Mouse (Mus musculus): ENCODE data around the gene Smlr1. TPM values are rescaled to one million over a fixed set of nuclear protein-coding genes. Genes with fewer than 3 reads are reported as not detected.

Gene Smlr1
- polyA plus RNA-seq, 1 experiment from 2014 or later: not detected

- no peaks in the 10 kb centered on the region for H3K27me3 ChIP-seq (ENCODE audit: control insufficient read depth, insufficient read depth, low read length)
- DNase-seq (no peak), ATAC-seq (ENCODE audit: low FRiP score, low TSS enrichment) (no peak)
- H3K36me3 ChIP-seq (ENCODE audit: control insufficient read depth, insufficient read depth, low read length): no peaks in the 10 kb centered on the region
- no peak overlapping the region for H3K27ac ChIP-seq (replicated peaks; ENCODE audit: low read depth, low read length)
- H3K4me1 ChIP-seq (ENCODE audit: control insufficient read depth, insufficient read depth, low read length): no peaks in the 10 kb centered on the region
- H3K9me3 ChIP-seq (ENCODE audit: control insufficient read depth, low read length): no peaks in the 10 kb centered on the region
- H3K4me3 ChIP-seq (replicated peaks; ENCODE audit: low read depth, low read length): no peak overlapping the region
- H3K4me2 ChIP-seq (ENCODE audit: low read length): no peak overlapping the region
- WGBS: 90% methylated on average over 1 of the region's 1 CpGs
- no peak overlapping the region for H3K9ac ChIP-seq (replicated peaks; ENCODE audit: low read length)
These were observed 2.7 kb upstream of the Smlr1 start for GRCm38 (mm10) chr10:25538738-25539137.

GRCm38 (mm10) chr10:25536621-25537020 is 554 bp upstream of the Smlr1 start:
- no peak for ATAC-seq (ENCODE audit: low FRiP score, low TSS enrichment)
- Histone ChIP-seq H3K4me3 (replicated peaks; ENCODE audit: low read depth, low read length) (no peak overlapping the region), H3K4me1 (ENCODE audit: control insufficient read depth, insufficient read depth, low read length) (no peaks in the 10 kb centered on the region), H3K36me3 (ENCODE audit: control insufficient read depth, insufficient read depth, low read length) (no peaks in the 10 kb centered on the region), H3K27ac (replicated peaks; ENCODE audit: low read depth, low read length) (no peak overlapping the region), H3K27me3 (ENCODE audit: control insufficient read depth, insufficient read depth, low read length) (no peaks in the 10 kb centered on the region), H3K4me2 (ENCODE audit: low read length) (no peak overlapping the region), H3K9me3 (ENCODE audit: control insufficient read depth, low read length) (no peaks in the 10 kb centered on the region), H3K9ac (replicated peaks; ENCODE audit: low read length) (no peak overlapping the region)
- no peak for DNase-seq
- WGBS: 93% methylated on average over 6 of the region's 6 CpGs

GRCm38 (mm10) chr10:25534467-25534866 is 1.6 kb downstream of the Smlr1 start:
- no peak overlapping the region for H3K4me3 ChIP-seq (replicated peaks; ENCODE audit: low read depth, low read length)
- DNase-seq: no peak
- no peaks in the 10 kb centered on the region for H3K27me3 ChIP-seq (ENCODE audit: control insufficient read depth, insufficient read depth, low read length)
- no peak for ATAC-seq (ENCODE audit: low FRiP score, low TSS enrichment)
- 88% methylated on average over 5 of the region's 5 CpGs for WGBS
- no peaks in the 10 kb centered on the region for H3K36me3 ChIP-seq (ENCODE audit: control insufficient read depth, insufficient read depth, low read length)
- no peak overlapping the region for H3K27ac ChIP-seq (replicated peaks; ENCODE audit: low read depth, low read length)
- no peak overlapping the region for H3K9ac ChIP-seq (replicated peaks; ENCODE audit: low read length)
- no peak overlapping the region for H3K4me2 ChIP-seq (ENCODE audit: low read length)
- H3K9me3 ChIP-seq (ENCODE audit: control insufficient read depth, low read length): no peaks in the 10 kb centered on the region
- H3K4me1 ChIP-seq (ENCODE audit: control insufficient read depth, insufficient read depth, low read length): no peaks in the 10 kb centered on the region

GRCm38 (mm10) chr10:25533513-25534246 is 2.4 kb downstream of the Smlr1 start:
- no peak for ATAC-seq (ENCODE audit: low FRiP score, low TSS enrichment)
- WGBS: 90% methylated on average over 9 of the region's 9 CpGs
- no peak for DNase-seq

GRCm38 (mm10) chr10:25533105-25533504 is 3.0 kb downstream of the Smlr1 start:
- Histone ChIP-seq H3K27me3 (ENCODE audit: control insufficient read depth, insufficient read depth, low read length) (no peaks in the 10 kb centered on the region), H3K4me1 (ENCODE audit: control insufficient read depth, insufficient read depth, low read length) (no peaks in the 10 kb centered on the region), H3K27ac (replicated peaks; ENCODE audit: low read depth, low read length) (no peak overlapping the region), H3K4me2 (ENCODE audit: low read length) (no peak overlapping the region), H3K9ac (replicated peaks; ENCODE audit: low read length) (no peak overlapping the region), H3K9me3 (ENCODE audit: control insufficient read depth, low read length) (no peaks in the 10 kb centered on the region), H3K4me3 (replicated peaks; ENCODE audit: low read depth, low read length) (no peak overlapping the region), H3K36me3 (ENCODE audit: control insufficient read depth, insufficient read depth, low read length) (no peaks in the 10 kb centered on the region)
- DNase-seq (no peak), ATAC-seq (ENCODE audit: low FRiP score, low TSS enrichment) (no peak)
- 92% methylated on average over 2 of the region's 2 CpGs for WGBS

More at GRCm38 (mm10) chr10:25533513-25534246, 2.4 kb downstream of the Smlr1 start:
- H3K9ac ChIP-seq (replicated peaks; ENCODE audit: low read length): no peak overlapping the region
- H3K36me3 ChIP-seq (ENCODE audit: control insufficient read depth, insufficient read depth, low read length): no peaks in the 10 kb centered on the region
- H3K27ac ChIP-seq (replicated peaks; ENCODE audit: low read depth, low read length): no peak overlapping the region
- no peaks in the 10 kb centered on the region for H3K4me1 ChIP-seq (ENCODE audit: control insufficient read depth, insufficient read depth, low read length)
- H3K27me3 ChIP-seq (ENCODE audit: control insufficient read depth, insufficient read depth, low read length): no peaks in the 10 kb centered on the region
- no peak overlapping the region for H3K4me2 ChIP-seq (ENCODE audit: low read length)
- H3K4me3 ChIP-seq (replicated peaks; ENCODE audit: low read depth, low read length): no peak overlapping the region
- no peaks in the 10 kb centered on the region for H3K9me3 ChIP-seq (ENCODE audit: control insufficient read depth, low read length)

GRCm38 (mm10) chr10:25531335-25531734 is 4.7 kb downstream of the Smlr1 start:
- H3K4me1 ChIP-seq (ENCODE audit: control insufficient read depth, insufficient read depth, low read length): no peaks in the 10 kb centered on the region
- no peak overlapping the region for H3K27ac ChIP-seq (replicated peaks; ENCODE audit: low read depth, low read length)
- H3K36me3 ChIP-seq (ENCODE audit: control insufficient read depth, insufficient read depth, low read length): no peaks in the 10 kb centered on the region
- H3K4me2 ChIP-seq (ENCODE audit: low read length): no peak overlapping the region
- no peak overlapping the region for H3K4me3 ChIP-seq (replicated peaks; ENCODE audit: low read depth, low read length)
- no peak for DNase-seq
- H3K9me3 ChIP-seq (ENCODE audit: control insufficient read depth, low read length): no peaks in the 10 kb centered on the region
- ATAC-seq (ENCODE audit: low FRiP score, low TSS enrichment): no peak
- no peak overlapping the region for H3K9ac ChIP-seq (replicated peaks; ENCODE audit: low read length)
- H3K27me3 ChIP-seq (ENCODE audit: control insufficient read depth, insufficient read depth, low read length): no peaks in the 10 kb centered on the region
- WGBS: 84% methylated on average over 13 of the region's 13 CpGs

- Histone ChIP-seq H3K27ac (replicated peaks; ENCODE audit: low read depth, low read length) (no peak overlapping the region), H3K9ac (replicated peaks; ENCODE audit: low read length) (no peak overlapping the region), H3K36me3 (ENCODE audit: control insufficient read depth, insufficient read depth, low read length) (no peaks in the 10 kb centered on the region), H3K4me2 (ENCODE audit: low read length) (no peak overlapping the region), H3K4me1 (ENCODE audit: control insufficient read depth, insufficient read depth, low read length) (no peaks in the 10 kb centered on the region), H3K9me3 (ENCODE audit: control insufficient read depth, low read length) (no peaks in the 10 kb centered on the region), H3K4me3 (replicated peaks; ENCODE audit: low read depth, low read length) (no peak overlapping the region), H3K27me3 (ENCODE audit: control insufficient read depth, insufficient read depth, low read length) (no peaks in the 10 kb centered on the region)
- DNase-seq: no peak
- WGBS: 93% methylated on average over 3 of the region's 3 CpGs
- no peak for ATAC-seq (ENCODE audit: low FRiP score, low TSS enrichment)
These were observed 8.9 kb downstream of the Smlr1 start for GRCm38 (mm10) chr10:25527126-25527525.

- WGBS: 92% methylated on average over 4 of the region's 4 CpGs
- no peak for ATAC-seq (ENCODE audit: low FRiP score, low TSS enrichment)
These were observed 9.4 kb downstream of the Smlr1 start for GRCm38 (mm10) chr10:25526622-25527021.

GRCm38 (mm10) chr10:25526156-25526555 is 9.9 kb downstream of the Smlr1 start:
- no peaks in the 10 kb centered on the region for H3K27me3 ChIP-seq (ENCODE audit: control insufficient read depth, insufficient read depth, low read length)
- 83% methylated on average over 4 of the region's 4 CpGs for WGBS
- no peaks in the 10 kb centered on the region for H3K4me1 ChIP-seq (ENCODE audit: control insufficient read depth, insufficient read depth, low read length)
- H3K4me2 ChIP-seq (ENCODE audit: low read length): no peak overlapping the region
- no peaks in the 10 kb centered on the region for H3K9me3 ChIP-seq (ENCODE audit: control insufficient read depth, low read length)
- ATAC-seq (ENCODE audit: low FRiP score, low TSS enrichment) (no peak), DNase-seq (no peak)
- H3K36me3 ChIP-seq (ENCODE audit: control insufficient read depth, insufficient read depth, low read length): no peaks in the 10 kb centered on the region
- H3K27ac ChIP-seq (replicated peaks; ENCODE audit: low read depth, low read length): no peak overlapping the region
- H3K4me3 ChIP-seq (replicated peaks; ENCODE audit: low read depth, low read length): no peak overlapping the region
- H3K9ac ChIP-seq (replicated peaks; ENCODE audit: low read length): no peak overlapping the region

More at GRCm38 (mm10) chr10:25526622-25527021, 9.4 kb downstream of the Smlr1 start:
- Histone ChIP-seq H3K4me3 (replicated peaks; ENCODE audit: low read depth, low read length) (no peak overlapping the region), H3K9me3 (ENCODE audit: control insufficient read depth, low read length) (no peaks in the 10 kb centered on the region), H3K36me3 (ENCODE audit: control insufficient read depth, insufficient read depth, low read length) (no peaks in the 10 kb centered on the region), H3K4me2 (ENCODE audit: low read length) (no peak overlapping the region), H3K4me1 (ENCODE audit: control insufficient read depth, insufficient read depth, low read length) (no peaks in the 10 kb centered on the region), H3K9ac (replicated peaks; ENCODE audit: low read length) (no peak overlapping the region), H3K27ac (replicated peaks; ENCODE audit: low read depth, low read length) (no peak overlapping the region), H3K27me3 (ENCODE audit: control insufficient read depth, insufficient read depth, low read length) (no peaks in the 10 kb centered on the region)
- no peak for DNase-seq
